Mouse (Mus musculus) heart, embryonic 10.5 days (tissue): ENCODE results near the gene Me3. TPM values are rescaled to one million over a fixed set of nuclear protein-coding genes. Genes with fewer than 3 reads are reported as not detected.
A peak's percentile ranks its signal among the peaks of the same experiment; 100 is the strongest.

Experiments used
- DNase-seq: peaks from one replicate; pipeline ENCODE4 v3.0.0-alpha.2; 2017; ENCODE audit warnings: low spot score
- H3K27ac ChIP-seq: fragments of 300-500 bp; sonication (generic); 2 replicates; pipeline ENCODE4 v1.5.1; 2016; ENCODE audit warnings: mild to moderate bottlenecking
- H3K27me3 ChIP-seq: fragments of 300-500 bp; sonication (generic); 2 replicates; pipeline ENCODE4 v1.6.1; 2016; ENCODE audit warnings: mild to moderate bottlenecking; ENCODE audit not compliant: poor library complexity, insufficient read depth, severe bottlenecking
- H3K36me3 ChIP-seq: fragments of 300-500 bp; sonication (generic); 2 replicates; pipeline ENCODE4 v1.6.1; 2016; ENCODE audit warnings: mild to moderate bottlenecking, moderate library complexity
- H3K4me1 ChIP-seq: fragments of 300-500 bp; sonication (generic); 2 replicates; pipeline ENCODE4 v1.6.1; 2016; ENCODE audit warnings: mild to moderate bottlenecking
- H3K4me3 ChIP-seq: fragments of 300-500 bp; sonication (generic); 2 replicates; pipeline ENCODE4 v1.5.1; 2016; ENCODE audit warnings: mild to moderate bottlenecking, moderate library complexity
- H3K9me3 ChIP-seq: fragments of 300-500 bp; sonication (generic); 2 replicates; pipeline ENCODE4 v1.6.1; 2016; ENCODE audit warnings: mild to moderate bottlenecking, moderate library complexity
- WGBS: fragments of 180-500 bp; shearing (Covaris S2); methylation state at CpG from one replicate; pipeline ENCODE4 v1.1.7; 2016; 5-methylcytosine and 5-hydroxymethylcytosine counted together
- polyA plus RNA-seq: library from polyadenylated mRNA; unstranded; fragments of >200 nt; fragmentation: Nextera tagmentation; extraction: Ambion mirVana; gene quantifications from 2 replicates; pipeline ENCODE4 v1.2.1, GENCODE M21; 2016

The Me3 gene
- polyA plus RNA-seq, 1 experiment from 2014 or later, result 1.4 TPM

DNA sequence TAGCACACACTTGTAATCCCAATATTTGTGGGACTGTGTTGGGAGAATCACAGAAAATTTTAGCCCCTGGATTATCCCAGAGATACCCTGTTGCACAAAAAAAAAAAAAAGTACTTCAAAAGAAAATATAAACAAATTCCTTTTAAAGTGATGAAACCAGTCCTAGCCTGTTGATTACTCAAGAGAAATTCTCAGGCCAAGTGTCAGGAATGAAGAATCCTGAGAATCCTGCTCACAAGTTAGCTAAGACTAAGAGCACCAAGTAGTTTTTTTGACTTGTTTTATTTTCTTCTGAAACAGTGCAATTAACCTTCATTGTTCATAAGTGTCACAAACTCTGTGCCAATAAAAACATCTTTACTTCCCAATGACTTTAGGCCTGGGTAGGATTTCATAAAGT, 44.0 kb downstream of the Me3 start:
- no peaks in the 10 kb centered on the region for H3K27me3 ChIP-seq
- no peaks in the 10 kb centered on the region for H3K4me1 ChIP-seq
- H3K9me3 ChIP-seq, result no peaks in the 10 kb centered on the region
- no peak overlapping the region for H3K4me3 ChIP-seq
- DNase-seq, result no peak
- no peak overlapping the region for H3K27ac ChIP-seq
- H3K36me3 ChIP-seq, result no peaks in the 10 kb centered on the region

DNA sequence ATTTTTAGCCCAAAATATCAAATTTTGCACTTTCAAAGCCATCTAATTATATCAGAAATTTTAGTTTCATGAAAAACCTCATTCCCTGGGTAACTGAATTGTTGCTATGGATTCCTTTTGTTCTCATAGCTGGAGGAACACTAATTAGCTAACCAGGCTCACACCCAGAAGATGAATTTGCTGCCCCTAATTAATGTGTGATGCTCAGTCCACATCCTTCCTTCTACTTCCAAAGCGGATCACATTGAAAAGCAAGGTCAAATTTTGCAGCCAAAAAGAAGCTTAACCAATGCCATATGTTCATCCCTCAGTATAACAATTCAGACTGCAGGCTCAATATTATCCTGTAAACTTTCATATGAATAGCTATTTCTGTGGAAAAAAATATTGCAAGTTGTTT, 45.7 kb downstream of the Me3 start:
- H3K27ac ChIP-seq, result no peak overlapping the region
- 85% methylated on average over 1 of the region's 1 CpGs for WGBS
- no peaks in the 10 kb centered on the region for H3K9me3 ChIP-seq
- H3K36me3 ChIP-seq, result no peaks in the 10 kb centered on the region
- H3K4me3 ChIP-seq, result no peak overlapping the region
- H3K27me3 ChIP-seq, result no peaks in the 10 kb centered on the region
- no peaks in the 10 kb centered on the region for H3K4me1 ChIP-seq
- DNase-seq, result no peak

DNA sequence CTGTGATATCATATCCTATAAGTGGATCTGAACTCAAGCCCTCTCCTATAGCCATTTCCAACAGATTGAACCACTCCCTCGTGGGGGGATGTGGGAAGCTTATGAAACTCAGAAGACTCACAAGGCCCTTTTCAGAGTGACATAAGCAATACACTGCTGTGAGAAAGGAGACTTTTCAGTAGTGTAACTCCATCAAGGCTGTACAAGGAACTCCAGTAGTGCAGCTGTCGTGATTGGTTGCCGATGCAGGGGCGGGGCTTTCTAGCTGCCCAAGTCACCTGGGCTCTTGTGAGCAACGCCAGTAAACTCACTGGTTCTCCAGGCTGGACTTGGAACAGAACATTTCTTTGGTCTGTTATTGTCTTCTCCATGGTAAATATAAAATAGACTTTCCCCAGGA, 46.5 kb downstream of the Me3 start:
- Histone ChIP-seq H3K9me3 (no peaks in the 10 kb centered on the region), H3K27ac (no peak overlapping the region), H3K36me3 (no peaks in the 10 kb centered on the region), H3K4me3 (no peak overlapping the region), H3K27me3 (no peaks in the 10 kb centered on the region), H3K4me1 (no peaks in the 10 kb centered on the region)
- 83% methylated on average over 5 of the region's 5 CpGs for WGBS
- peak; percentile 31 for DNase-seq

DNA sequence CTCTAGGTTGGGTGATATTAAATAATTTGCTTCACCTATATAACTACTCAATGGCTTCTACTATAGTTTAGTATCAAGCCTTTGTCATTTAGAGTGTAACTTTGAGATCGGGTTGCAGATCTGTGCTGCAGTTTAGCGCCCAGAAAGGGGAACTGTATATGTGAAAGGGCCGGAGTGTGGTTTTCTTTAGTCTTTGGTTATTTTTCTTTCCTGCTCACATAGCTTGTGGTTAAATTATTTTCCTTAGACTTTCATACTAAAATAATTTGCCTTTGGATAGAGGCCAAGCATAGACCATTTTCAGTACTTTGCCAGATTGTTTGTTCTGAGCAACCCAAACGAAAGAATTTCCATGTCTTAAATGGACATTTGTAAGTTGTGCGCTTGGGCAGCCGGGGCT, 46.9 kb downstream of the Me3 start:
- H3K27ac ChIP-seq, result no peak overlapping the region
- H3K4me1 ChIP-seq, result no peaks in the 10 kb centered on the region
- H3K27me3 ChIP-seq, result no peaks in the 10 kb centered on the region
- H3K9me3 ChIP-seq, result no peaks in the 10 kb centered on the region
- DNase-seq, result peak; percentile 30
- no peaks in the 10 kb centered on the region for H3K36me3 ChIP-seq
- H3K4me3 ChIP-seq, result no peak overlapping the region
- 89% methylated on average over 6 of the region's 6 CpGs for WGBS

DNA sequence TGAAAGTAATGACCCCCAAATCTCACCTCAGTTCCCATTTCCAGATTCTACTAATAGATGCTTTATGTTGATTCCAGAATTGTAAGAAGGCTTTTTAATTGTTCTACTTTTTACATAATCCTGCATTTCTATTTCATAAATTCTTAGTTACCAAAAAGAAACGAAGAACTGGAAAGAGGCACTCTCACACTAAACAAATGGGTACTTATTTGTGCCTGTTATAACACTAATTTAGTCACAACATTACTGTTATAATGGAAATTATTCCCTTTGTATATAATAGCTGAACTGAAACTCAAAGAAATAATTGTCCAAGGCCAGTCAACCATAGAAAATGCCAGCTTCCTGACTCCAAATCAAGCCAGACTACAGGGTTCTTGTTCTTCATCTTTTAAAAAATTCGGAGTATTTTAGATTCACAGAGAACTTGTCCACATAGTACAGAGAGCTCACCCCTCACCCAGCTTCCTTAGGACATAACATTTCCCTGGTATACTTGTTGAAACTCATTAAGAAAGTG, 47.5 kb downstream of the Me3 start:
- DNase-seq, result no peak
- no peak overlapping the region for H3K27ac ChIP-seq
- no peaks in the 10 kb centered on the region for H3K9me3 ChIP-seq
- no peaks in the 10 kb centered on the region for H3K36me3 ChIP-seq
- no peaks in the 10 kb centered on the region for H3K4me1 ChIP-seq
- 76% methylated on average over 2 of the region's 2 CpGs for WGBS
- no peaks in the 10 kb centered on the region for H3K27me3 ChIP-seq
- H3K4me3 ChIP-seq, result no peak overlapping the region

DNA sequence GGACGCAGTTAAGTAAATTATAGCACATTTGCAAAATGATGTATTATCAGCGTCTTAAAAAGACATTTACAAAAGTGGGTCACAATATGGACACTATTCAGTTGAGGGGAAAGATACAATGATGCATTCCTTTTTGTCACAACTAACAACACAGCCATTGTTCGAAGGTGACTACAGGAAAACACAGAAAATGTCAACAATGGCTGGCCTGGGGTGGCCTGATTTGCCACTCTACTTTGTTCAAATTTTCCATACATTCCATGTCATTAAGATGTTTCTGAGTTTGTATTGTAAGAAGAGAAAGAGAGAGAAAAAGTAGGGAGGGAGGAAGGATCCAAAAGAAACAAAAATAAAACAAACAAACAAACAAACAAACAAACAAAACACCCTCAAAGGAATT, 48.7 kb downstream of the Me3 start:
- Histone ChIP-seq H3K4me1 (no peaks in the 10 kb centered on the region), H3K27me3 (no peaks in the 10 kb centered on the region), H3K9me3 (no peaks in the 10 kb centered on the region), H3K36me3 (no peaks in the 10 kb centered on the region), H3K27ac (no peak overlapping the region), H3K4me3 (no peak overlapping the region)
- no peak for DNase-seq
- WGBS, result 83% methylated on average over 3 of the region's 3 CpGs

DNA sequence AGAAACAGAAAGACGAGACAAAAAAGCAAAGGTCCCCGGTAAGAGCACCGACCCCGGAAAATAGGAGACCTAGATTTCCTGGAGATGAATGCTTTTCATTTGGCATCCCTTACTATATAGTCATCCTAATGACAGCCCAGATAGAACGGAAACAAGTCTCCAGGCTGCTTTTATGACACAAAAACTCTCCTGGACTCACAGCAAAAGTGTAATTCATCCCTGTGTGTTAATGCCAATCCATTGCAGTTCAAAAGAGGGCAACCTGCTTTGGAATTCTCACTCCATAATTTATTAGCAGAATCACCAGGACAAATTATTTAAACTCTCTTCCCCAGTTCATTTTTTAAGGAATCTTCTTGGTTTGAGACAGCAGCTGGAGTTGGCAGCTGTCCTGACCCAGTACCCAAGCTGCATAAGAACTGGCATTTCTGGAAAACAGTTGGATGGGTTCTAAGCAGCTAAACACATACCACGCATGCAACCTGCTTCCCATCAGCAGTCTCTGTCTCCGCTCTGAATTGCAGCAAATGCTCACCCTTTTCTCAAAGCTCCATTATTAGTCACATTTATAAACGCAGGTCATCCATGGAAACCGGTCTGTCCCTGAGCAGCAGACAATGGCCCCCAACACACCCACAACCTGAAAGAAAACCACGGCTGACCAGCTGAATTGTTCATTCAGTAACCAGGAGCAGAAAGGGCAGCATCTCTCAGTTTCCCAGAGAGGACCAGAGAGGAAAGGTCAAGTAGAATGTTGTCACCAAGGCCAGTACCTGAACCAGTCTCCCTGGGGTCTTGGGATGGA, 49.7 kb downstream of the Me3 start:
- no peaks in the 10 kb centered on the region for H3K27me3 ChIP-seq
- no peaks in the 10 kb centered on the region for H3K4me1 ChIP-seq
- peak; percentile 36 for DNase-seq
- WGBS, result 84% methylated on average over 10 of the region's 10 CpGs
- no peak overlapping the region for H3K4me3 ChIP-seq
- no peak overlapping the region for H3K27ac ChIP-seq
- no peaks in the 10 kb centered on the region for H3K36me3 ChIP-seq
- no peaks in the 10 kb centered on the region for H3K9me3 ChIP-seq

DNA sequence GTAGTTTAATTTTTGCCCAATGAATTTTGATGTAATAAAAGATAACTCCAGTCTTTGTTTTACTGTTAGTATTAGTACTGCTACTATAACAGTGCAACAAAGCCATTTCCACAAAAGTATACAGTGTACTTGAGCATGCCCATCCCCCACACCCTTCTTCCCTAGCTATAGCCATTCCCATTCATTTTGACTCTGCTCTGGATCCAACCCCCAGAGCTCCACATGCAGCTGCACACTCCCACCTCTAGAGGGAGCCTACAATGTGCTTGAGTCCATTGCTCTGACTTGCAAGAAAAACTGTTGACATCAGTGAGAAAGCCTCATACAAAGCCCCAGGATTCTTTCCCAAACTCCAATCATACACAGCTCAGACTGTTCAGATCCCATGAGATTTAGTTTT, 66.0 kb downstream of the Me3 start:
- Histone ChIP-seq H3K27me3 (no peaks in the 10 kb centered on the region), H3K9me3 (no peaks in the 10 kb centered on the region), H3K36me3 (no peaks in the 10 kb centered on the region), H3K4me3 (no peak overlapping the region), H3K27ac (no peak overlapping the region), H3K4me1 (peaks cover 7% of the 10 kb centered on the region; the same call in 1 of the 2 replicates)
- DNase-seq, result no peak

DNA sequence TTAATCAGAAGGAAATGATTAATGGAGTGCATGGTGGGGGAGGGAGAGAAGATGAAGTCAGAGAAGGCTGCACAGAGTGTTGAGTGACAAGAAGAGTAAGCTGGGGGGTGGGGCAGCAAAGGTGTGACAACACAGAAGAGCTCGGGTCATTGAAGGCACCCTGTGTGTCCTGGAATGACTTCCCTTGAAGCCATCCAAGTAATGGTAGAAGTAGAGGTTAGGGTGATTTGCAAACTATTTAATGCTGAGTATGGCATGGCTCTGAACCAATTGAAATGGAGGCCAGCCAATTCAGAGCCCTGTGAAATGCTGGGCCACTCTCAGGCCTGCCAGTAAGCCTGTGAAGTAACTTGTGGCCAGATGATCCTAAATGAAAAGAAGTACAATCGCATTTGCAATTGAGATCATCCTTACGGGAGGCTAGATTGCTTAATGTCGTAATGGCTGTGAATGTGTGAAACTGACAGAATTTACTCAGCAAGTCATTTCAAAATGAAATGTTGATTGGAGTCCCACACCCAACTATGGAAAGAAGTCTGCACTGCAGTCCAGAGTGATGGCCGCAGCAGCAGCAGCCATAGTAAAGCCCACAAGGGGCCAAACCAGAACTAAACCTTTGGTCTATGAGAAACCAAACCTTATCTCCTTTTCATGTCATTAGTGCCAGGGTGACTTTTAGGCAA, 67.6 kb downstream of the Me3 start:
- WGBS, result 72% methylated on average over 5 of the region's 5 CpGs
- Histone ChIP-seq H3K4me1 (peaks cover 7% of the 10 kb centered on the region; the same call in 1 of the 2 replicates), H3K4me3 (no peak overlapping the region), H3K27me3 (no peaks in the 10 kb centered on the region), H3K27ac (no peak overlapping the region), H3K36me3 (no peaks in the 10 kb centered on the region), H3K9me3 (no peaks in the 10 kb centered on the region)
- DNase-seq, result no peak

DNA sequence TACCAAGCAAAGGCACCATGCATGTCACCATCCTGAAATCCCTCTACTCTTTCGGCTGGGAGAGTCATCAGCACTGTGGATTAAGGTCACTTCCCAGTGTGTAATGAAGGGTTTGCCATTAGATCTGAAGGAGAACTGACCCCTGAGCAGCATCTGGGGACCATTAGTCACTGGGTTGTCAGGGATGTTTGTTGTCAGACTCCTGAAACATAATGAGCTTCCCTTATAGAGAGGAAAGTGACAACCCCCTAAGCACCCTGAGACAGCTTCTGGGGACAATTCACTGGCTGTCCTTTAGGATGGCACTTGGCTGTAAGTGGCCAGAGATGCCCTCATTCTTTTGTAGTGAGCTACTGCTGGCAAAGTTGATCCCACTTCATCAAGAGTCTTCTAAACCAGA, 68.3 kb downstream of the Me3 start:
- no peaks in the 10 kb centered on the region for H3K9me3 ChIP-seq
- no peak overlapping the region for H3K27ac ChIP-seq
- H3K27me3 ChIP-seq, result no peaks in the 10 kb centered on the region
- whole genome bisulfite sequencing, result 54% methylated on average over 1 of the region's 1 CpGs
- peaks cover 7% of the 10 kb centered on the region; the same call in 1 of the 2 replicates for H3K4me1 ChIP-seq
- H3K36me3 ChIP-seq, result no peaks in the 10 kb centered on the region
- DNase-seq, result no peak
- no peak overlapping the region for H3K4me3 ChIP-seq

DNA sequence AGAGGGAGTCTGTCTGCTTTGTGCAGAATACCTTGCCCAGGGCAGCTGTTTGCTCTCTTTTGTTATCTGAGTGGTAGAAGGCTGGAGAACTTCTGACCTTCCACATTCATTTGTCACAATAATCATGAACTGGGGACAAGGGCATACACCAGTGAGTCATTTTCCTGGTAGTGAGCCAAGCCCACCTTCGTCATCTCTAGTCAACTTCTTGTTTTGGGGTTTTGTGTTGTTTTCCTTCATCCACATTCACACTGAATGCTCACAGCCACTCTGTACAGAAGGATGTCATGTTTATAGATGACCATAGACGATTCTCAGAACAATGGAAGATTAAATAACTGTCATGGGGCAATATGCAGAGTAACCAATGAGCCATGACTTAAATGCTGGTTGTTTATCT, 78.6 kb downstream of the Me3 start:
- Histone ChIP-seq H3K27me3 (no peaks in the 10 kb centered on the region), H3K36me3 (no peaks in the 10 kb centered on the region), H3K27ac (no peak overlapping the region), H3K4me3 (no peak overlapping the region), H3K4me1 (no peaks in the 10 kb centered on the region), H3K9me3 (no peaks in the 10 kb centered on the region)
- no peak for DNase-seq
- WGBS, result 64% methylated on average over 2 of the region's 2 CpGs

DNA sequence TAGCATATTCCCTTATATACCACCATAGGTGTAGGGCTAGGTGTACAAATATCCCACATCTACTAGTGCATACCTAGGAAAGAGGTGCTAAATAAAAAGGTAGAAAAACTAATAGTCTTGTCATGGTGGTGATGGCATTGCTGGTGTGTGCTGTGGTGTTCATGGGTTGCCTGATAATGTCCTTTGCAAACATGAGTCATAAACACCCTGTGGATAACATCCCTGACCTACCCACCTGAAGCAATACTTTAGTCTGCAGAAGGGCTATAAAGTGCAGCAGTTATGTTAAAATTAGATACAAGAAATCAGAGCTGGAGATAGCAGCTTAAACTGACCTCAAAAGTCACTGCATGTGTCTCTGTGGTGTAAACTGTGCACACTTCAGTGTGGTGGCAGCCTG, 80.9 kb downstream of the Me3 start:
- Histone ChIP-seq H3K36me3 (no peaks in the 10 kb centered on the region), H3K4me3 (no peak overlapping the region), H3K27me3 (no peaks in the 10 kb centered on the region), H3K27ac (no peak overlapping the region), H3K9me3 (no peaks in the 10 kb centered on the region), H3K4me1 (peaks cover 6% of the 10 kb centered on the region)
- no peak for DNase-seq

DNA sequence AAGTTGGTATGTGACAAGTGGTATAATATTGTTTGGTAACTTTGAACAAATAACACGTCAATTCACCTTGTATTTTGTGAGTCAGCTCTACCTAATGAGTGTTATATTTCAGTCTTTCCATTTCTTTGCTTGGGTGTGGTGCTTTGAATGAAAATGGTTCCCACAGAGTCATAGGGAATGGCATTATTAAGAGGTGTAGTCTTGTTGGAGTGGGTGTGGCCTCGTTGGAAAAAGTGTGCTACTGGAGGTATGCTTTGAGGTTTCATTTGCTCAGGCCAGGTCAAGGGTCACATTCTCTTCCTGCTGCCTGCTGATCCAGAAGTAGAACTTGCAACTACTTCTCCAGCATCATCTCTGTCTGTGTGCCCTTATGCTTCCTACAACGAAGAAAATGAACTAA, 84.0 kb downstream of the Me3 start:
- no peak for DNase-seq
- Histone ChIP-seq H3K27ac (no peak overlapping the region), H3K27me3 (no peaks in the 10 kb centered on the region), H3K4me3 (no peak overlapping the region), H3K36me3 (no peaks in the 10 kb centered on the region), H3K4me1 (peaks cover 6% of the 10 kb centered on the region), H3K9me3 (no peaks in the 10 kb centered on the region)
- WGBS, result 84% methylated on average over 3 of the region's 3 CpGs
